8 mouse cellular contexts compared by ENCODE assay signal in the genomic region with DNA sequence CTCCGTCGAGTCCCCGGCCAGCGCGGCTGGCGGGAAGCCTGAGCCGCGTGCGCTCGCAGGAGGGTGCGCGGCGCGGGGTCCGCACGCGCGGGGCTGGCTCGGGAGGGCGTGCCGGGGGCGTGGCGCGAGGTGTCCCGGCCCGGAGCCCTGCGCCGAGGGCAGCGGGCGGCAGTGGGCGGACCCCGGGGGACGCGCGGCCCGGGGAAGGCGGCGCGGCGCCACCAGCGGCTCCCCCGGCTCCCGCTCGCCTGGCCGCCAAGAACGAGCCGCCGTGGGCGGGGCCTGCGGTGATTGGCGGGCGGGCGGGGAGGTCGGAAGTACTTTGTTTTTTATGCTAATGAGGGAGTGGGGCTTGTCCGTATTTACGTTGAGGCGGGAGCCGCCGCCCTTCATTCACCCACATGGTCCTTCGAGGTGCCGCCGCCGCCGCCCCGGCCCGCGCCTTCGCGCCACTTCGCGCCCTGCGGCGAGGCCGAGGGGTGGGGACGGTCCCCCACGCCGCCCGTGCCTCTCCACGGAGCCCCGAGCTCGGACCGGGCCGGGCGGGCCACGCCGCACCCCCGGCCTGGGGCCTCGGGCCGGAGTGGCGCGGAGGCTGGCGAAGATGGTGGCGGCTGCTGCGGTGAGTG. TPM values are rescaled to one million over a fixed set of nuclear protein-coding genes. Genes with fewer than 3 reads are reported as not detected.
A peak's percentile ranks its signal among the peaks of the same experiment; 100 is the strongest.
DNase-seq lines count a peak whose midpoint lies in the region; ATAC-seq and TF ChIP-seq lines count a peak whose summit lies in the region.

No protein-coding gene starts in this region.

- H3K4me2 ChIP-seq in hindbrain, postnatal 0 days (ENCODE audit: low read depth, low read length) = peak overlapping the region; percentile 88

- peaks cover 4% of the 10 kb centered on the region; the same call in 1 of the 2 replicates for H3K27me3 ChIP-seq in hindbrain, postnatal 0 days (ENCODE audit: insufficient read depth, low read length)
- H3K27me3 ChIP-seq in midbrain, embryonic 10.5 days (ENCODE audit: low read depth, poor library complexity, severe bottlenecking) = peaks cover 19% of the 10 kb centered on the region

- peak overlapping the region; percentile 94 for H3K9ac ChIP-seq in hindbrain, postnatal 0 days (replicated peaks; ENCODE audit: low read length)

- ATAC-seq in activated CD4-positive, CD25-positive, alpha-beta regulatory T cell, adult 4 months = peak; percentile 76
- ATAC-seq in hindbrain, postnatal 0 days = peak; percentile 78

- peak overlapping the region; percentile 85 for H3K4me3 ChIP-seq in gastrocnemius, adult 2 months
- H3K4me3 ChIP-seq in hindbrain, postnatal 0 days (ENCODE audit: low read length) = peak overlapping the region; percentile 83
- H3K4me3 ChIP-seq in midbrain, embryonic 10.5 days = peak overlapping the region; percentile 91

- H3K36me3 ChIP-seq in hindbrain, postnatal 0 days (ENCODE audit: insufficient read depth, low read length) = peaks cover 5% of the 10 kb centered on the region; the same call in 1 of the 2 replicates
- H3K36me3 ChIP-seq in midbrain, embryonic 10.5 days = peaks cover 31% of the 10 kb centered on the region

- H3K27ac ChIP-seq in gastrocnemius, adult 2 months = peak overlapping the region; percentile 72
- peak overlapping the region; percentile 92 for H3K27ac ChIP-seq in hindbrain, postnatal 0 days
- H3K27ac ChIP-seq in midbrain, embryonic 10.5 days (replicated peaks) = peak overlapping the region; percentile 100

- no peak for TF ChIP-seq CTCF in gastrocnemius, adult 2 months (IDR thresholded peaks at IDR 0.05)
- no peak for TF ChIP-seq CTCF in hindbrain, postnatal 0 days (IDR thresholded peaks at IDR 0.05; ENCODE audit: low read depth)

- WGBS in hindbrain, postnatal 0 days = under 1% methylated on average over 60 of the region's 94 CpGs
- WGBS in midbrain, embryonic 10.5 days = under 1% methylated on average over 94 of the region's 94 CpGs

- DNase-seq in cerebellum, postnatal 4 days (ENCODE audit: low spot score in 2 of 2) = peak; percentile 38 to 78
- DNase-seq in gastrocnemius, adult 2 months = peak; percentile 91
- peak; percentile 89 for DNase-seq in hindbrain, postnatal 0 days (ENCODE audit: low spot score)
- DNase-seq in left cerebral cortex, postnatal 25 days (ENCODE audit: low spot score in 2 of 2) = peak; percentile 49 to 63
- peak; percentile 93 for DNase-seq in midbrain, embryonic 10.5 days (ENCODE audit: low spot score)
- peak; percentile 38 to 40 for DNase-seq in right cerebral cortex, postnatal 36 days (ENCODE audit: low spot score in 2 of 2)
- peak; percentile 82 to 83 for DNase-seq in urinary bladder, postnatal 4 days (ENCODE audit: low spot score in 2 of 2)

- 0 out of 2 replicates have a peak, but pooled peaks cover 2% of the 10 kb centered on the region for H3K4me1 ChIP-seq in hindbrain, postnatal 0 days (ENCODE audit: insufficient read depth, low read length)
- H3K4me1 ChIP-seq in midbrain, embryonic 10.5 days = peaks cover 42% of the 10 kb centered on the region

- no peaks in the 10 kb centered on the region for H3K9me3 ChIP-seq in hindbrain, postnatal 0 days (ENCODE audit: low read length)
- no peaks in the 10 kb centered on the region for H3K9me3 ChIP-seq in midbrain, embryonic 10.5 days (replicated peaks)

- intact Hi-C loops in gastrocnemius, adult 2 months (cut with DNase I) = no loop called here
- intact Hi-C loops in left cerebral cortex, postnatal 25 days (cut with DNase I) = no loop called here

RNA-seq across cellular contexts. Expression of a gene that starts 51.3 kb away (rescaled TPM):
- not detected for polyA plus RNA-seq in activated CD4-positive, CD25-positive, alpha-beta regulatory T cell, adult 4 months (2017; shearing (Covaris generic))
- not detected for total RNA-seq in gastrocnemius, adult 2 months (2021)
- 22.9 and 25.6 TPM in 2 replicates for total RNA-seq in hindbrain, postnatal 0 days (2014; rRNA removed)
- polyA plus RNA-seq in hindbrain, postnatal 0 days (2015; fragmentation: Nextera tagmentation; extraction: Ambion mirVana) = 17.4 and 17.9 TPM in 2 replicates
- total RNA-seq in left cerebral cortex, postnatal 25 days (2021) = 10 to 100 TPM; 31.0 to 35.0 TPM
- 0.30 and 0.83 TPM in 2 replicates for polyA plus RNA-seq in midbrain, embryonic 10.5 days (2016; fragmentation: Nextera tagmentation; extraction: Ambion mirVana)

Comparison
In these comparisons a context has a peak if more than half of its experiments do, and no peak if none do; other contexts are left out.
1. Peak in every context shown above with its lines: DNase-seq, ATAC-seq, H3K4me3 ChIP-seq and H3K27ac ChIP-seq.
2. DNase-seq: peak in every context shown above with its lines; median percentile 93 in midbrain, embryonic 10.5 days; 91 in gastrocnemius, adult 2 months; 89 in hindbrain, postnatal 0 days; 82 in urinary bladder, postnatal 4 days; 58 in cerebellum, postnatal 4 days; 56 in left cerebral cortex, postnatal 25 days; 39 in right cerebral cortex, postnatal 36 days.
3. RNA of a gene that starts 51.3 kb away (total RNA-seq): 31.0 to 35.0 TPM in left cerebral cortex, postnatal 25 days and 22.9 to 25.6 TPM in hindbrain, postnatal 0 days; not detected in gastrocnemius, adult 2 months; every median in the first group is over 10 times any median in the second.